Mouse (Mus musculus) gastrocnemius, postnatal 36 days (tissue): ENCODE results near the gene Fmnl1. TPM values are rescaled to one million over a fixed set of nuclear protein-coding genes. Genes with fewer than 3 reads are reported as not detected.

ENCODE experiments used
- DNase-seq, 2 experiments: peaks; one replicate each; pipeline ENCODE4 v3.0.0; 2022
- intact Hi-C: fragments of 180-260 bp; cut with DNase I; formaldehyde crosslinking; loops from one replicate; pipeline ENCODE4 v1.15.1; 2025
- total RNA-seq, 2 experiments: library from RNA; stranded (reverse); gene quantifications; 2 replicates each; pipeline ENCODE4 v1.2.3; 2021

Fmnl1 gene
- total RNA-seq, 2 experiments from 2014 or later = 3.6 to 5.6 TPM

DNA sequence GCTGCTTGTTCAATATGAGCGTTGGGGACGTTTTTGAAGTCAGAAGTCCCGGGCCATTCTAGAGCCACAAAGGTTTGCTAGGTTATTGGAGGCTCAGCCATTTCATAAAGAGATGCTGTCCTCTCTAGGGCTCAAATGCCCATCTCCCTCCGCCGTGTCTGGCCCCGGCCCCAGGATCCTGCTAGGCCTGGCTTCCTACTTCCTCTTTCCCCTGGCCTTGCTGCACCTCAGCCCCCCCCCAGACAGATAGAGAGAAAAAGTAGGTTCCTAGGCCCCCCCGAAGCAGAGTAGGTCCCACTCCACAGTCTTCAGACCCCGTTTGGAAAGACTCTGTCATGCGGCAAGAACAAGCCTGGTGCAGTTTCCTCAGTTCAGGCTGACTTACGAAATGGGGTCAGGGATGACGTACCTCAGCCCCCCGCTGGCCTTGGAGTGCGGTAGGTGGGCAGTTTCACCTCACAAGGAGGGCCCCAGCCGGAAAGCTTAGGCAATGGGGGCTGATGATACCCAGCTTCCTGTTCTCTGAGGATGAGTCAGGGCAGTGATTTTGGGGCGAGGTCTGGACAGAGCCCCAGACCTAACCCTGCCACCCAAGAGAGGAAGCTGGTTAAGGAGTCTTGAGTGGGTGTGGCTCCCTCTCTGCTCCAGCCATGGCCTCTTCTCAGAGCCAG, 7.0 kb downstream of the Fmnl1 start:
- intact Hi-C loops = no loop called here
- no peak for DNase-seq

DNA sequence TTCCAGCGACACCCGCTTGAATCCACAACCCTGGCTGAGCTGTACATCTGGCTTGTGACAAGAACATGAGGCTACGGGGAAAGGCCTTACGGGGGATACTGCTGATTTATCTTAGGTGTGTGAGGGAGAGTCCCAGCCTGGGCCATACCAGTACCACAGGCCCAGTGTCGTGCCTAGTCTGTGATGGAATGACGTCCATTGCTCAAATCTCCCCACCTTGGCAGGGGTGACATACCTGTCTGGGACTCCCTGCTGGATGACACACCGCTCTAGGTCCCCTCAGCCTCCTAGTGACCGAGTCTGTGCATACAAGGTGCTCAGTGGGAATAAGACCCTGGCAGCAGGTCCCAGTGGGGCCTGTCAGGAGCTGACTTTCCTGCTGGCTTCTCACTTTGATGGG, 7.8 kb downstream of the Fmnl1 start:
- intact Hi-C loops = no loop called here
- no peak for DNase-seq

DNA sequence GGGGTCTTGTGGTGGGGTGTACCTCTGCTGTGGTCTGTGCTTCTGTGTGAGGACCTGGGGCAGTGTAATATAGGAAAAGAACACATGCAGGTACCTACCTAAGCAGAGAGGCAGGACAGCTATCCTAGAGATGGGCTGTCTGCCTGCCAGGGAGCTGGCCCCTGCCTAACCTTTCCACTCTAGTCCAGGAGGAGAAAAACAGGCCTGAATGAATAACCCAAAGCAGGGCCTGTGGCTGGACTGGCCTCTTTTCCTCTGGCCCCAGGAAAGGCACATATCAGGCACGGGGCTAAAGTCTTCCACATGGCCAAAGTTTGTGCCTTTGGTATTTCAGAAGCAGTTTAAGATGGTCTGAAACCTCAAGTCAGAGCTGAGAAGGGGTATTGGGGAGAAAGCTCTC, 9.5 kb downstream of the Fmnl1 start:
- DNase-seq = no peak
- intact Hi-C loops = no loop called here

DNA sequence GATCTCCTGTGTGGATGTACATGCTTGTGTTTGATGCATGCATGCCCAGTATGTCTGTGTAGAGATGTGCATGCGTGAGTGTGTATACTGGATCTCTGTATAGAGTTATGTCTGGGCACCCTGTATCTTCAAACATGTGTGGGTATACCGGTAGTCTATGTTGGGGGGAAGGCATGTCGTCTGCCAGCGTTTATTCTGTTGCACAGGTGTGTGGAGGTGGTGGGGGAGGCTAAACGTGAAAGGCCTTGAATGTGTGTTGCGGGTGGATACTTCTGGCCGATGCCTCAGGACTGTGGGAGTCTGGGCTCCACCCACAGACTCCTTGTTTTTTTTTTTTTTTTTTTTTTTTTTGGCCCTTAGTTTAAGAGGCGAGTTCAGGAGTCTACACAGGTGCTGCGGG, 10.4 kb downstream of the Fmnl1 start:
- intact Hi-C loops = no loop called here
- peak in 1 of 2 experiments; percentile 0 for DNase-seq

DNA sequence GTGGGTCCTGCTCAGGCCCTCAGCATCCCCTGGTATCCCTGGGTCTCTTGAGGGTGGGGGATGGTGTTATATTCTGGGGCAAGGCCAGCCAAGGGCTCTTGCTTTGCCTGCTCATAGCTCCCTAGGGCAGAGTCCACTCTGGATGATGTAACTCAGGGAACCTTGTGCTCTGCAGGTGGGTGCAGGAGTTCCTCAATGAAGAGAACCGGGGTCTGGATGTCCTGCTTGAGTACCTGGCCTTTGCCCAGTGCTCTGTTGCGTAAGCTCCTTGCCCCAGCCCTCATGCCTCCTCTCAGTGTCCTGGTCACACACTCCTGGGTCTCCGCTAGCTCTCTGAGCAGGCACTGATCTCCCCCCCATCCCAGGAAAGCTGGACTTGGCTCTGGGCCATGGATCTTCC, 11.0 kb downstream of the Fmnl1 start:
- no peak for DNase-seq

DNA sequence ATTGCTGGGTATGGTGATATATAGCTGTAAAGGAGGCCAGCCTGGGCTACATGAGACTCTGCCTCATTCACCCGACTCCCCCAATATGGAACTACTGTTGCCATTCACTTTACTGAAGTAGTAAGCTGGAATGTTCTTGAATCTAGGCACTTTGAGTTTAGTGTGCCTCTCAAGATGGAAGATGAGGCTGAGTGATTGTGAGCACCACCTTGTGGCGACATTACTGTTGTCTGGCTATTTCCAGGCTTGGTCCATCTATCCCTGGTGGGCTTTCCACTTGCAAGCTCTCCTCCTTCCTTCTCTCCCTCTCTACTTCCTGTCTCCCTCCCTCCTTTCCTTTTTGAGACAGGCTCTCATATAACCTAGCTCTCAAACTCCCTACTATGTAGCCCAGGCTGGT, 14.0 kb downstream of the Fmnl1 start:
- intact Hi-C loops = loop anchor here (5.0 kb wide), 1 partner anchor 142 kb away; no protein-coding TSS in a partner anchor
- DNase-seq = peak in 1 of 2 experiments; percentile 41

More for the DNA sequence above, 11.0 kb downstream of the Fmnl1 start:
- intact Hi-C loops = no loop called here

DNA sequence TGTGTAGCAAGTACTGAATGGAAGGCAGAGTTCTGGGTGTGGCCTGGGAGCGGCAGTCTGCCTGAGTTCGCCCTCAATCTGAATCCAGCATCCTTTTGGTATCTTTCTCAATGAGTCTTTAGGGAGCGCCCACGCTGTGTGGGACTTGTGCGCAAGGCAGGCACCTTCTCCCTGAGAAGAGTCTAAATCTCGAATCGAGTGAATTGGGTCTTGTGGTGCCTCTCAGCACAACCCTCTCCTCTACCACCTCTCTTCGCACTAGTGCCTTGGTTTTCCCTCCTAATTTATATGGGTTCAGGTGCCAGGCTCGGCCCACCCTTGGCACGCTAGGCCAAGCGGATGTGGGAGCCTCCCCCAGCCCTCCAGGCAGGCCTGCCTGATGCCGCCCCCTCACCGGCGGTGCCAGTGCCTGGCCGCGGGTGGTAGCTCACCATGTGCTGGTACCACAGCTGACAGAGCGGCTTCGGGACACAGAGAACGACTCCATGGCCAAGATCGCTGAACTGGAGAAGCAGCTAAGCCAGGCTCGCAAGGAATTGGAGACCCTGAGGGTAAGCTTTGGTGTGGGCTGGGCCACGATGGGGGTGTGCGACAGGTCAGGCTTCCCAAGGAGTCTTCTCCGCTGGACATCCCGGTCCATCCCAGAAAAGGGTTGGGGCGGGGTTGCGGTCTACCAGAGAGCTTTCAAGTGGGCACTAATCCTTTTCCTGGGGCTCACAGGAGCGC, 21.5 kb downstream of the Fmnl1 start:
- intact Hi-C loops = no loop called here
- DNase-seq = peak in 1 of 2 experiments; percentile 11

DNA sequence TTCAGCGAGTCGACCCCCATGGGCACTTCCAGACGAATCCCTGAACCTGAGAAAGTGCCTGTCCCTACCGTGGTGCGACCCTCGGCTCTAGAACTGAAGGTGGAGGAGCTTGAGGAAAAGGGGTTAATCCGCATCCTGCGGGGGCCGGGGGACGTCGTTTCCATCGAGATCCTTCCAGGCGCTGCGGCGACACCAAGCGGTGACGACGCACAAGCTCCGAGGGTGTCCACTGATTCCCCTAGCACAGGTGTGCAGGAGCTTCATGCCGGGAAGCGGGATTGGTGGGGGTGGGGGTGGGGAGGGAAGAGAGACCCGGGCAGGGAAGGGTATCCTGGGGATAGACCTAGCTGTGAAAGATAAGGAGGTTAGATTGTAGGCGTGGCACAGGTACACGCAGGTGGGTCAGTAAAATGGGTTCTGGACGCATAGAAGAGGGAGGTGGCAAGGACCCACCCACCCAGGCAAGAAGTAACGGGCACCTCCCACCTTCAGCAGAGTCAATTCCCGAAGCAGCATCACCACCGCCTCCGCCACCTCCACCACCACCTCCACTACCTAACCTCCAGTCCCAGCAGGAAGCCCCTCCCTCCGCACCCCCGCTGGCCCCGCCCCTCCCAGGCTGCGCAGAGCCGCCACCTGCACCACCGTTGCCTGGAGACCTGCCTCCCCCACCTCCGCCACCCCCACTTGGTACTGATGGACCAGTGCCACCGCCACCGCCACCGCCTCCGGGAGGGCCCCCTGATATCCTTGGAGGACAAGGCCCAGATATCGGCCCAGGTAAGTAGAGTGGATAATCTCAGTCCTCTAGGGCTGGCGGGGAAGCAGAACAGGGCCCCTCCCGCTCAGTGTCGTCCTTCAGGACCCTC, 22.3 kb downstream of the Fmnl1 start:
- intact Hi-C loops = no loop called here
- peak in 1 of 2 experiments; percentile 15 for DNase-seq

DNA sequence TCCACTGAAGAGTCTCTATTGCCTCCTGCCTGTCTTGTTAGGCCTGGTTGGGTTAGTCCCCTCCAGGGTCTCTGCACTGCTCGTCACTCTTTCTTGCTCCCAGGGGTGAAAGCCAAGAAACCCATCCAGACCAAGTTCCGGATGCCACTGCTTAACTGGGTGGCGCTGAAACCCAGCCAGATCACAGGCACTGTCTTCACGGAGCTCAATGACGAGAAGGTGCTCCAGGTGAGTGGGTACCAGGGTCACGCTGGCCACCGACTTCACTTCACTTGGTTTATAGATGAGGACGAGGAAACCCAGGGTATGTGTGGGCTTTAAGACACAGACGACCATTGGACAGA, 22.9 kb downstream of the Fmnl1 start:
- intact Hi-C loops = no loop called here
- DNase-seq = peak in 1 of 2 experiments; percentile 11

DNA sequence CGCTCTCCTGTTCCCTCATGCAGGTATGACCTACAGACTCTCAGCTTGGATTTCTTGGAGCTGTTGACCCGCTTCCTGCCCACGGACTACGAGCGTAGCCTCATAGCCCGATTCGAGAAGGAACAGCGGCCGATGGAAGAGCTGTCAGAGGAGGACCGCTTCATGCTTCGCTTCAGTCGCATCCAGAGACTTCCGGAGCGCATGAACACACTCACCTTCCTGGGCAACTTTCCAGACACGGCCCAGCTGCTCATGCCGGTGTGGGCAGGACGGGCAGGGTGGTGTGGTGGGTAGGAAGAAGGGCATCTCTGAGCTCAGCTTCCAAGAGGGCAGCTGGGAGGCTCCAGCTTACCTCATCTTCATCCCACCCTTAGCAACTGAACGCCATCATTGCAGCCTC, 24.3 kb downstream of the Fmnl1 start:
- DNase-seq = peak in 1 of 2 experiments; percentile 12
- intact Hi-C loops = no loop called here

DNA sequence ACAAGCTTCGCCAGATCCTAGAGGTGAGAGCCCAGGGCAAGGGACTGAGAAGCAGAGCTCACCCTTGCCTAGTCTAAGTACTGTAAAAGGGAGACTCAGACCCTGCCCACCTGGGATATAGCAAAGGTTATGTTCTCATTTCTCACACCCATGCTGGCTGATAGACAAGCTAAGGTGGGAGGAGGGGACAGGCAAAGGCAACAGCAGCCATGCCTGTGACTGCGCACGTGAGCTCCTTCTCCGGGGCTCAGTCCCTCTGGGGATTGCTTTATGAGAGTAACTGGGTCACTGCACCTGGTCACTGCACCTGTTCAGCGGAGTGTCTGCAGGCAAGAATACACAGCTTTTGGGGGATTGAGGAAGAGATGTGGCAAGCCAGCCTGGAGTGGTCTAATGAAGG, 24.7 kb downstream of the Fmnl1 start:
- DNase-seq = no peak
- intact Hi-C loops = no loop called here

DNA sequence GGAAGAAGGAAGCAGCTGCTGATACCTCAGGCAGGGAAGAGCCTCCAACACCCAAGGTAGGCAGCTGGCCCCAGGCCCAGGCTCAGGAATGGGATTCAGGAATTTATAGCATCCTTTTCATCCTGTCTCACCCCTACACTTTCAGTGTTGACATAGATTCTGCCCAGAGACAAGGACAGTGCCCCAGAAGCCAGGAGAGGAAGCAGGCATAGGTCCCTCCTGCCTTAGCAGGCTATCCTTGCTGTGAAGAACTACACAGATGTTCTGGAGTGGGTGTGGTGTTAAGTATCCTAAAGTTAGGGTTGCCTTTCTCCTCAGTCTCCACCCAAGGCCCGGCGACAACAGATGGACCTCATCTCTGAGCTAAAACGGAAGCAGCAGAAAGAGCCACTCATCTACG, 26.4 kb downstream of the Fmnl1 start:
- DNase-seq = peak in 1 of 2 experiments; percentile 8

DNA sequence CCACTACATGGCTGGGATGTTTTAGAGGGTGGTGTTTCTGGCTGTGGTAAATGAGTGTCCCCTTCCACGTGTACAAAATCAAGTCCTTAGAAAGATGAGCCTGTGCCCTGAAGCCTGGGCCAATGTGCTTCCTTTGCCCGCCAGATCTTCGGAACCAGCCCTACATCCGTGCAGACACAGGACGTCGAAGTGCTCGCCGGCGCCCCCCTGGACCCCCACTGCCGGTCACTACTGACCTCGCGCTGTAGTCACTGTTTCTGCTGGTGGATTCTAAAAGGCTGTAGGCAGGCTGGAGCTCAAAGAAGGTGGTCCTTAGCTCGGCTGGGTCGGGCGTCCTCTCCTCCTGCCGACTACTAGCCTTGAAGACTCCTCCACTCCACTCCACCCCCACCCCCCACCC, 27.4 kb downstream of the Fmnl1 start:
- peak in 1 of 2 experiments; percentile 13 for DNase-seq
- intact Hi-C loops = no loop called here

More for the DNA sequence above, 26.4 kb downstream of the Fmnl1 start:
- intact Hi-C loops = no loop called here

DNA sequence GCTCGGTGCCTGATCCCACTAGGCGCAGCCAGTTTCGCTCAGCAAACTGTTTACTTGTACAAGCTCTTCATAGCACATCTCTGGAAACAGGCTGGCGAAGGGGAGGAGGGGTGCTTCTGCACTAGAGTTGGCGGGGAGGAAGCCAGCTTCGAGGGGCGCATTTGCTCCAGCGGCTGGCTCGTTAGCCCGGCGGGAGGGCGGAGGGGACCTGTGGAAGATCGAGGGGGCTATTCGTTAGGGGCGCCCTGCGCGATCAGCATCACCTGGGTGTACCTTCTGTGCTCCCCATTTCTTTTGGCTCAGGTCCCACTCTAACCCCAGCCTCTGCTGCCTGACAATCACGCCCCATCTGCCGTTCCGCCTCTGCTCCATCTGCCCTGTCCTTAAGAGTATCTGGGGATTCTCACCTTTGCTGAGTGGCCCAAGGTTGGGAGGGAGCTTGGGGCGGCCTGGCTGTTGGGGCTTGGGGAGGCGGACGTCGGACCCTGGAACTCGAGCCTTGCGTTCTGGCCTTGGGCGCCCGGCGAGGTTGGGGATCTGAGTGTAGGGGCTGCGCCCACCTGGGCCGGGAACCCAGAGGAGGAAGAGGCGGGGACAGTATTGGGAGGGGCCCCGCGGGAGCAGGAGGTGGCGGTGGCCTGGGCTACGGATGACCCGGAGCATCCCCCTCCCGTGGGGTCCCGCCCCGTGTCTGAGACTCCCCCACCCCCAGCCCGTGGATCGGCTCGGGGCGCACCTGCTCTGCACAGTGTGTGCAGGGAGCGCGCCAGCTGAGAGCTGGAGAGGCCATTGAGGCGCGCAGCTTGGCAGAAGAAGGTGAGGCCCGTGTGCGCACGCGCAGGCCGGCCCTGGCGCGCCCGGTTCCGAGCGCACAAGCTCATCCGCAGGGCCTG, 28.2 kb downstream of the Fmnl1 start:
- DNase-seq = peak in 1 of 2 experiments; percentile 30
- intact Hi-C loops = no loop called here

DNA sequence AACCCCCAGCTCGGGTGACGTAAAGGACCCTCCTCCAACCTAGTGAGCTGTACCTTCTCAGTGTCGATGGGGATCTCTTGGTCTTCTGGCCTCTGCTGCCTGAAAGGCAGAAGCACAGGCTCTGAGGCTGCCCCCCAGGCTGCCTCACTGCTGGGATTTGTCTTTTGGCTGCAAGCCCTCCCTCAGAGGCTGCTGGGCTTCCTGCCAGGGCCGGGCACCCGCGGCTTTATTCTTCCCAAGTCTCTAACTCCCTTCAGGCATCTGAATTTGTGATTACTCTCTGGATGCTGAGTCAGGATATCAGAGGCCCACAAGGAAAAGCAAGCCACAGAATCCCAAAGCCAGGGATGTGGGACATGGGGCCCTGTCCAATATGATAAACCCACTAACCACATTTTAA, 30.8 kb downstream of the Fmnl1 start:
- DNase-seq = peak in 1 of 2 experiments; percentile 13

DNA sequence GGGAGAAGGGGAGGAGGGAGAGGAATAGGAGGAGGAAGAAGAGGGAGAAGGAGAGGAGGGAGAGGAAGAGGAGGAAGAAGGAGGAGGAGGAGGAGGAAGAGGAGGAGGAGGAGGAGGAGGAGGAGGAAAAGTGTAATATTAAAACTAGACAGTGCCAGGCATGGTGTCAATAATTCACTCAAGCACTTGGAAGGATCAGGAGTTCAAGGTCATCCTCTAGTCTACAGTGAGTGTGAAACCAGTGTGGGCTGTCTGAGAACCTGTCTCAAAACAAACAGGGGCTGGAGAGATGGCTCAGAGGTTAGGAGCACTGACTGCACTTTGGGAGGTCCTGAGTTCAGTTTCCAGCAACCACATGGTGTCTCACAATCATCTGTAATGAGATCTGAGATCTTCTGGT, 31.5 kb downstream of the Fmnl1 start:
- intact Hi-C loops = no loop called here
- no peak for DNase-seq

More for the DNA sequence above, 30.8 kb downstream of the Fmnl1 start:
- intact Hi-C loops = no loop called here

DNA sequence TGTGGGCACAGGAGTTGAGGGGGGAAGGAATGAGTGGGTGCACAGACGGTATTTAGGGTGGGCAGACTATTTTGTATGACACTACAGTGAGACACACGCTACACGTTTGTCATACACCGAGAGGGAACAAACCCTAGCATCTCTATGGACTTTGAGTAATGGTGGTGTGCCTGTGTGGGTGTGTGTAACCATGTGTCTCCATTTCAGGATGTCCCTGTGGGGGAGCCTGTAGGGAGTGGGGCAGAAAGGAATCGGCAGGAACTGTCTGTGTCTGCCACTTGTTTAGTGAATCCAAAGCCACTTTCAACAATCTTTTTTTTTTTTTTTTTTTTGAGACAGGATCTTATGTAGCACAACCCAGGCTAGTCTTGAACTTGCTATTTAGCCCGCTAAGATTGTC, 35.3 kb downstream of the Fmnl1 start:
- DNase-seq = no peak
- intact Hi-C loops = no loop called here

DNA sequence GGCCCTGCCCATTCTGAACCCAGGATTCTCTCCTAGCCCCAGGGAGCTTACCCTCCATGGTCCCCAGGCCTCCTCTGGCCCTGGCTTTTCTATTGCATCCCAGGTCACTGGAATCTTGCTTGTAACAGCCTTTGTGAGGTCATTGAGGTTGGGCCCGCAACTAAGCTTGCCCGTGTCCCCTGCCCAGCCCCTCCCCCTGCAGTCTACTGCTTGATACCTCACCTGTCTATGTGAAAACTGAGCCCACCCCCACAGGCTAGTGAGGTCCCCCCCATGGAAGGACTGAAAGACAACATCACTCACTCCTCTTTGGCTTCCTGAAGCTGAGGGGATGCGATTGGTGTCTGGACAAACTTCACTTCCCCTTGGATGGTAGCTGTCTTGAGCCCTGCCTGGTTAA, 37.6 kb downstream of the Fmnl1 start, which contains the start of gene 1700023F06Rik:
TSS of gene 1700023F06Rik (minus strand) at position 101 of the 400 bp plus-strand sequence.
- DNase-seq = no peak
- intact Hi-C loops = no loop called here

DNA sequence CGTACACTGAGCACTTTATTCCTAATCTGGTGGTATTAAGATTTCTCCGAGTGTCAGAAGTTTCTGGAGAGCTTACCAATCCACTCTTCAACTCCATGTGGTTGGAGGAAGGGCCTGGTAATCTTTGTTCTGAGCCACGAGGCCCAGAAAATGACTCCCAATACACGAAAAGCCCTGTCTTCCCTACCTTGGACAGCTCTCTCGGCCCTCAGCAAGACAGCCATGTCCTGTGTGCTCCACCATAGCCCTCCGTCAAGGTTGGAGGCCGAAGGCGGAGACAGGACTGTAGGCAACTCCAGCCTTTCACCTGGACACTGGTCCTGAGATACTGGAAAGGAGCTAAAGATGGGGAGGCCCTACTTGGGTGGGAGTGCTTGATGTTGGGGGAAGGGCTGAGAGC, 39.4 kb downstream of the Fmnl1 start:
- intact Hi-C loops = no loop called here

DNA sequence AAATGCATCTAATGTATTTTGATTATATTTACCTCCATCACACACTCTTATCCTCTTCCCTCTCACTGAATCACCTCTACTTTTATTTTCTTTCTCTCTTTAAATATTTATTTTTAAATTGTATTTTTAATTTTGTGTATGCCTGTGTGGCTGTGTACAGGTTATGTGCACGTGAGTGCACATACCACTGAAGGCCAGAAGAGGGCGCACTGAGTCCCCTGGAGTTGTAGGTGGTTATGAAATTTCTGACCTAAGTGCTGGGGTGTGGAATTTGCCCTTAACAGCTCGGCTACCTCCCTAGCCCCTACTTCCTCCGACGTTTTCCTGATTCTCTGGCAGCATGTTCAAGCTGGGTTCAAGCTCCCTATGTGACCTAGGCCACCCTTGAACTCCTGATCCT, 42.8 kb downstream of the Fmnl1 start:
- intact Hi-C loops = no loop called here
- no peak for DNase-seq

More for the DNA sequence above, 39.4 kb downstream of the Fmnl1 start:
- no peak for DNase-seq
